Mouse (Mus musculus): ENCODE measurements at regions not wholly inside any gene's neighbourhood (a gene's known extent, or its start where the extent isn't known, plus 50 kb on each side); places are given as distances from the start of the nearest gene placed in this dataset.

DNA sequence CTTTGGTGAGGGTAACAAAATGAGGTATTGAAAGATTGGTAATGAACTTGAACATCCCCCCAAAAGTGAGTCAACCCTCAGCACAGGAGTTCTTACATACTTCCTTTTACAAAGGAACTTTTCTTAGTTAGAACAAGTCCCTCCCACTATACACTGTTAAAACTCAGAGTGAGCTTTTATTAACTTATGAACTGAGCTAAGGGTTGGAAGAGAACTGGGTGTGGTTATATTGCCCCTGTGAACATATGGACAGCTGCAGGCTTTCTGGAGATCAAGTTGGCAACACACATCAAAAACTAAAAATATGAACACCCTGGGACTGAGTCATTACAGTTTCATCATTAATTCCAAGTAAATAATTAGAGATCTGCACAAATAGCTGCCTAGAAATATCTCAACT, 103.1 kb upstream of the Tmc3 start:
- TF ChIP-seq POLR2A (IDR thresholded peaks at IDR 0.05; ENCODE audit: borderline replicate concordance, control insufficient read depth, low read depth, low read length) (no peak), CTCF (IDR thresholded peaks at IDR 0.05; ENCODE audit: control insufficient read depth, insufficient read depth, low read length) (no peak)

Data from bone marrow, adult 2 months (tissue).